Mouse (Mus musculus) left cerebral cortex, postnatal 25 days (tissue): Measurements from ENCODE around the gene Ift140. TPM values are rescaled to one million over a fixed set of nuclear protein-coding genes. Genes with fewer than 3 reads are reported as not detected.

Experiments
- total RNA-seq, 2 experiments: library from RNA; stranded (reverse); gene quantifications; 2 replicates each; pipeline ENCODE4 v1.2.3; 2021

Ift140 gene
- total RNA-seq, 2 experiments from 2014 or later, result 21.9 to 23.0 TPM

Other genes starting within 250 kb of the Ift140 start
- gene Meiob, start 211.8 kb upstream of the Ift140 start, total RNA-seq, result not detected
- 100 to 1,000 TPM; 133 to 141 TPM for gene Hagh, start 175.9 kb upstream of the Ift140 start, total RNA-seq
- 10 to 100 TPM; 17.6 to 20.9 TPM for gene Fahd1, start 165.7 kb upstream of the Ift140 start, total RNA-seq
- not detected for gene Igfals, start 150.1 kb upstream of the Ift140 start, total RNA-seq
- gene Nubp2, start 129.7 kb upstream of the Ift140 start, total RNA-seq, result 10 to 100 TPM; 32.7 to 33.6 TPM
- 10 to 100 TPM; 57.9 to 58.0 TPM for gene Spsb3, start 129.4 kb upstream of the Ift140 start, total RNA-seq
- 10 to 100 TPM; 52.9 to 59.1 TPM for gene Eme2, start 121.0 kb upstream of the Ift140 start, total RNA-seq
- 10 to 100 TPM; 64.6 to 69.9 TPM for gene Mrps34, start 121.0 kb upstream of the Ift140 start, total RNA-seq
- gene Nme3, start 119.6 kb upstream of the Ift140 start, total RNA-seq, result 10 to 100 TPM; 47.4 to 47.5 TPM
- gene Mapk8ip3, start 79.1 kb upstream of the Ift140 start, total RNA-seq, result 100 to 1,000 TPM; 345 to 372 TPM
- 1 to 10 TPM; 5.5 to 5.6 TPM for gene Jpt2, start 55.4 kb upstream of the Ift140 start, total RNA-seq
- gene Cramp1l, start 297 bp upstream of the Ift140 start, total RNA-seq, result 10 to 100 TPM; 25.7 to 26.6 TPM
- 10 to 100 TPM; 10.5 to 11.8 TPM for gene Tmem204, start 67.5 kb downstream of the Ift140 start, total RNA-seq
- 10 to 100 TPM; 26.3 to 28.7 TPM for gene Telo2, start 99.9 kb downstream of the Ift140 start, total RNA-seq
- under 1 TPM; 0.46 to 0.76 TPM for gene Ptx4, start 104.7 kb downstream of the Ift140 start, total RNA-seq
- 10 to 100 TPM; 51.4 to 52.3 TPM for gene Clcn7, start 117.3 kb downstream of the Ift140 start, total RNA-seq
- gene Ccdc154, start 146.4 kb downstream of the Ift140 start, total RNA-seq, result under 1 TPM; 0.14 TPM
- gene Gm38655, start 159.4 kb downstream of the Ift140 start, total RNA-seq, result not detected
- 10 to 100 TPM; 19.9 to 21.3 TPM for gene BC003965, start 168.5 kb downstream of the Ift140 start, total RNA-seq
- 10 to 100 TPM; 37.3 to 38.6 TPM for gene Unkl, start 172.3 kb downstream of the Ift140 start, total RNA-seq
- 10 to 100 TPM; 71.3 to 79.8 TPM for gene Gnptg, start 224.0 kb downstream of the Ift140 start, total RNA-seq
- gene Tsr3, start 224.1 kb downstream of the Ift140 start, total RNA-seq, result 10 to 100 TPM; 24.6 to 25.4 TPM
- gene Baiap3, start 240.3 kb downstream of the Ift140 start, total RNA-seq, result 10 to 100 TPM; 17.9 to 28.6 TPM